Mouse (Mus musculus): ENCODE measurements around the gene 4930512M02Rik.
"Not testable (repeated sequence)": the region's sequence is repeated elsewhere in the genome, so short reads cannot be mapped to it uniquely, and the experiment has no call there.

The 4930512M02Rik gene

GRCm38 (mm10) chr11:11627735-11628134 is at the start of gene 4930512M02Rik:
Gene 4930512M02Rik, minus strand, starts transcription at chr11:11627835.
- not testable (repeated sequence) for DNase-seq (ENCODE audit: low spot score in 2 of 2)

- DNase-seq (ENCODE audit: low spot score in 2 of 2): no peak
Measured at GRCm38 (mm10) chr11:11677165-11677564, 49.5 kb upstream of the 4930512M02Rik start.

GRCm38 (mm10) chr11:11676068-11676741 is 48.6 kb upstream of the 4930512M02Rik start:
- no peak for DNase-seq (ENCODE audit: low spot score in 2 of 2)

GRCm38 (mm10) chr11:11675063-11675462 is 47.4 kb upstream of the 4930512M02Rik start:
- DNase-seq (ENCODE audit: low spot score in 2 of 2): no peak

GRCm38 (mm10) chr11:11672974-11673373 is 45.3 kb upstream of the 4930512M02Rik start:
- no peak for DNase-seq (ENCODE audit: low spot score in 2 of 2)

- DNase-seq (ENCODE audit: low spot score in 2 of 2): no peak
Measured at GRCm38 (mm10) chr11:11667922-11668290, 40.3 kb upstream of the 4930512M02Rik start.

- no peak for DNase-seq (ENCODE audit: low spot score in 2 of 2)
Measured at GRCm38 (mm10) chr11:11667254-11667921, 39.8 kb upstream of the 4930512M02Rik start.

- no peak for DNase-seq (ENCODE audit: low spot score in 2 of 2)
Measured at GRCm38 (mm10) chr11:11660651-11661050, 33.0 kb upstream of the 4930512M02Rik start.

- no peak for DNase-seq (ENCODE audit: low spot score in 2 of 2)
Measured at GRCm38 (mm10) chr11:11658834-11659233, 31.2 kb upstream of the 4930512M02Rik start.

- DNase-seq (ENCODE audit: low spot score in 2 of 2): no peak
Measured at GRCm38 (mm10) chr11:11657634-11658033, 30.0 kb upstream of the 4930512M02Rik start.

GRCm38 (mm10) chr11:11656995-11657530 is 29.4 kb upstream of the 4930512M02Rik start:
- no peak for DNase-seq (ENCODE audit: low spot score in 2 of 2)

- DNase-seq (ENCODE audit: low spot score in 2 of 2): no peak
Measured at GRCm38 (mm10) chr11:11656388-11656787, 28.8 kb upstream of the 4930512M02Rik start.

GRCm38 (mm10) chr11:11644303-11644702 is 16.7 kb upstream of the 4930512M02Rik start:
- DNase-seq (ENCODE audit: low spot score in 2 of 2): no peak

- DNase-seq (ENCODE audit: low spot score in 2 of 2): no peak
Measured at GRCm38 (mm10) chr11:11624073-11624705, 3.4 kb downstream of the 4930512M02Rik start.

- DNase-seq (ENCODE audit: low spot score in 2 of 2): no peak
Measured at GRCm38 (mm10) chr11:11609243-11609642, 18.4 kb downstream of the 4930512M02Rik start.

- no peak for DNase-seq (ENCODE audit: low spot score in 2 of 2)
Measured at GRCm38 (mm10) chr11:11587327-11587726, 40.3 kb downstream of the 4930512M02Rik start.

- DNase-seq (ENCODE audit: low spot score in 2 of 2): no peak
Measured at GRCm38 (mm10) chr11:11586423-11586822, 41.2 kb downstream of the 4930512M02Rik start.

GRCm38 (mm10) chr11:11573691-11574090 is 53.9 kb downstream of the 4930512M02Rik start:
- no peak for DNase-seq (ENCODE audit: low spot score in 2 of 2)

- DNase-seq (ENCODE audit: low spot score in 2 of 2): no peak
Measured at GRCm38 (mm10) chr11:11570747-11571146, 56.9 kb downstream of the 4930512M02Rik start.

- no peak for DNase-seq (ENCODE audit: low spot score in 2 of 2)
Measured at GRCm38 (mm10) chr11:11569466-11570132, 58.0 kb downstream of the 4930512M02Rik start.

GRCm38 (mm10) chr11:11568033-11568432 is 59.6 kb downstream of the 4930512M02Rik start:
- DNase-seq (ENCODE audit: low spot score in 2 of 2): no peak

Data from frontal cortex, postnatal 10 days (tissue).